Mouse (Mus musculus): ENCODE data around the gene Pex1. TPM values are rescaled to one million over a fixed set of nuclear protein-coding genes. Genes with fewer than 3 reads are reported as not detected.
A peak's percentile ranks its signal among the peaks of the same experiment; 100 is the strongest.

Gene Pex1
- polyA plus RNA-seq, 1 experiment from 2014 or later: 21.8 TPM

- Histone ChIP-seq H3K36me3 (ENCODE audit: control insufficient read depth, insufficient read depth, low read length) (peaks cover 62% of the 10 kb centered on the region), H3K4me1 (ENCODE audit: control insufficient read depth, insufficient read depth, low read length) (no peaks in the 10 kb centered on the region), H3K9me3 (ENCODE audit: control insufficient read depth, low read length) (no peaks in the 10 kb centered on the region), H3K27ac (replicated peaks; ENCODE audit: low read depth, low read length) (no peak overlapping the region), H3K27me3 (ENCODE audit: control insufficient read depth, insufficient read depth, low read length) (no peaks in the 10 kb centered on the region), H3K4me2 (ENCODE audit: low read length) (no peak overlapping the region), H3K9ac (replicated peaks; ENCODE audit: low read length) (no peak overlapping the region), H3K4me3 (replicated peaks; ENCODE audit: low read depth, low read length) (no peak overlapping the region)
- WGBS: 57% methylated on average over 16 of the region's 16 CpGs
- ATAC-seq (ENCODE audit: low FRiP score, low TSS enrichment) (no peak), DNase-seq (no peak)
These were observed 35.8 kb downstream of the Pex1 start for GRCm38 (mm10) chr5:3631512-3632271.

GRCm38 (mm10) chr5:3632285-3632684 lies 36.4 kb downstream of the Pex1 start:
- WGBS: 92% methylated on average over 5 of the region's 5 CpGs
- no peak overlapping the region for H3K27ac ChIP-seq (replicated peaks; ENCODE audit: low read depth, low read length)
- no peak for ATAC-seq (ENCODE audit: low FRiP score, low TSS enrichment)
- DNase-seq: no peak
- H3K27me3 ChIP-seq (ENCODE audit: control insufficient read depth, insufficient read depth, low read length): no peaks in the 10 kb centered on the region
- no peaks in the 10 kb centered on the region for H3K4me1 ChIP-seq (ENCODE audit: control insufficient read depth, insufficient read depth, low read length)
- no peaks in the 10 kb centered on the region for H3K9me3 ChIP-seq (ENCODE audit: control insufficient read depth, low read length)
- H3K9ac ChIP-seq (replicated peaks; ENCODE audit: low read length): no peak overlapping the region
- H3K4me2 ChIP-seq (ENCODE audit: low read length): no peak overlapping the region
- H3K36me3 ChIP-seq (ENCODE audit: control insufficient read depth, insufficient read depth, low read length): peaks cover 61% of the 10 kb centered on the region
- no peak overlapping the region for H3K4me3 ChIP-seq (replicated peaks; ENCODE audit: low read depth, low read length)

DNA sequence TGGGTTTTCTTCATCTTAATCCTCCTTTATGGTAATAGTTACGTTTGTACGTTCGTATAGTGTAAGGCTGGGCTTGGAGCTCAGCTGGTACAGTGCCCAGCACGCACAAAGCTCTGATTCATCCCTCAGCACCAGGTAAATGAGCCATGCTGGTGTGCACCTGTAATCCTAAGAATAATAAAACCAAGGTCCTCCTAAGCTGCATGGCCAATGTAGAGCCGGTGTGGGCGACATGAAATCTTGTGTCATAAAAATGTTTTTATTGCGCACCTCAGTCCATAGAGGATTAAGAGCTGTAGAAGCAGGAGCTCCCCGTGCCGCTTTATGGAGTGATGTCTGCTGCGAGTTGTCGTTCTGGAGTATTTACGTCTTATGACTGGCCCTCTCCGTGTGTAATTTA lies 37.4 kb downstream of the Pex1 start:
- H3K9me3 ChIP-seq (ENCODE audit: control insufficient read depth, low read length): no peaks in the 10 kb centered on the region

DNA sequence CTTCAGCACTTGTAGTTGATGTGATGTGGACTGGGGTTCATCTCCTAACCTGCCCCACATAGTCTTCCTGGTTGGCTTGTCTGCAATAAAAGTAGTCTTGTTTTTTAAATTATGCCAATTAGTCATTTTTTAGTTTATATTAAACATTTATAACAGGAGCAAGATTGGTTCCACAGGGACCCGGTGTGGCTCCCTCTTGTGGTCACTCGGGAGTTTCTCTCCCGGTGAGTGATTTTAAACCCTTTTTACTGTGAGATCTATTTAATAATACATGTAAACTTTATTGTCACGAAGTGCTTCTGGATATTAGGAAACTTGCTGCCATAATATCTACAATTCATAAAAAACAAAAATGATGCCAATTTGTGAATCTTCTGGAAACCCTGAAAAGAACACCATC lies 38.1 kb downstream of the Pex1 start:
- Histone ChIP-seq H3K36me3 (ENCODE audit: control insufficient read depth, insufficient read depth, low read length) (peaks cover 60% of the 10 kb centered on the region), H3K4me3 (replicated peaks; ENCODE audit: low read depth, low read length) (no peak overlapping the region), H3K4me1 (ENCODE audit: control insufficient read depth, insufficient read depth, low read length) (no peaks in the 10 kb centered on the region), H3K27ac (replicated peaks; ENCODE audit: low read depth, low read length) (no peak overlapping the region), H3K9me3 (ENCODE audit: control insufficient read depth, low read length) (no peaks in the 10 kb centered on the region), H3K27me3 (ENCODE audit: control insufficient read depth, insufficient read depth, low read length) (no peaks in the 10 kb centered on the region), H3K9ac (replicated peaks; ENCODE audit: low read length) (no peak overlapping the region), H3K4me2 (ENCODE audit: low read length) (no peak overlapping the region)
- ATAC-seq (ENCODE audit: low FRiP score, low TSS enrichment) (no peak), DNase-seq (no peak)
- WGBS: 72% methylated on average over 4 of the region's 4 CpGs

More for the DNA sequence above, 37.4 kb downstream of the Pex1 start:
- Histone ChIP-seq H3K9ac (replicated peaks; ENCODE audit: low read length) (no peak overlapping the region), H3K4me2 (ENCODE audit: low read length) (no peak overlapping the region), H3K4me1 (ENCODE audit: control insufficient read depth, insufficient read depth, low read length) (no peaks in the 10 kb centered on the region), H3K4me3 (replicated peaks; ENCODE audit: low read depth, low read length) (no peak overlapping the region), H3K27me3 (ENCODE audit: control insufficient read depth, insufficient read depth, low read length) (no peaks in the 10 kb centered on the region), H3K36me3 (ENCODE audit: control insufficient read depth, insufficient read depth, low read length) (peaks cover 61% of the 10 kb centered on the region), H3K27ac (replicated peaks; ENCODE audit: low read depth, low read length) (no peak overlapping the region)
- DNase-seq (no peak), ATAC-seq (ENCODE audit: low FRiP score, low TSS enrichment) (no peak)
- WGBS: 95% methylated on average over 13 of the region's 13 CpGs

DNA sequence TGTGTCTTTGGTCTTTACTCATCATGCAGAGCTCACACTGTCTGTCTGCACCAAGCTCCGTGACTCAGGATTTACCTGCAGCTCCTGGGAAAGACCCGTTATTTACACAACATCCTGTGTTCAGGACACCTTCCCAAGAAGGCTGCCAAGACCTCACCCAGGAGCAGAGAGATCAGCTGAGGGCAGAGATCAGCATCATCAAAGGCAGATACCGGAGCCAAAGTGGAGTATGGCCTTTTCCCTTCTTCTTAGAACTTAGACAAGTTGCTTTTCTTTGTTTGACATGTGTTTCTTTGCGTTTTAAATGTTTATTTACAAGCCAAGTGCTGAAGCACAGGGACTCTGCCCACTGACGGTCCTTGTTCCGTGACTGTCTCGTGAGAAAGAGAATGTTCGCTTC lies 39.4 kb downstream of the Pex1 start:
- DNase-seq (no peak), ATAC-seq (ENCODE audit: low FRiP score, low TSS enrichment) (no peak)
- 89% methylated on average over 8 of the region's 8 CpGs for WGBS
- Histone ChIP-seq H3K27ac (replicated peaks; ENCODE audit: low read depth, low read length) (no peak overlapping the region), H3K4me2 (ENCODE audit: low read length) (no peak overlapping the region), H3K9ac (replicated peaks; ENCODE audit: low read length) (no peak overlapping the region), H3K9me3 (ENCODE audit: control insufficient read depth, low read length) (no peaks in the 10 kb centered on the region), H3K27me3 (ENCODE audit: control insufficient read depth, insufficient read depth, low read length) (no peaks in the 10 kb centered on the region), H3K36me3 (ENCODE audit: control insufficient read depth, insufficient read depth, low read length) (peaks cover 52% of the 10 kb centered on the region), H3K4me3 (replicated peaks; ENCODE audit: low read depth, low read length) (no peak overlapping the region), H3K4me1 (ENCODE audit: control insufficient read depth, insufficient read depth, low read length) (no peaks in the 10 kb centered on the region)

GRCm38 (mm10) chr5:3644621-3645020 lies 48.8 kb downstream of the Pex1 start:
- Histone ChIP-seq H3K4me1 (ENCODE audit: control insufficient read depth, insufficient read depth, low read length) (peaks cover 6% of the 10 kb centered on the region; the same call in 1 of the 2 replicates), H3K4me3 (replicated peaks; ENCODE audit: low read depth, low read length) (no peak overlapping the region), H3K36me3 (ENCODE audit: control insufficient read depth, insufficient read depth, low read length) (peaks cover 36% of the 10 kb centered on the region), H3K9ac (replicated peaks; ENCODE audit: low read length) (no peak overlapping the region), H3K27me3 (ENCODE audit: control insufficient read depth, insufficient read depth, low read length) (no peaks in the 10 kb centered on the region), H3K4me2 (ENCODE audit: low read length) (no peak overlapping the region), H3K27ac (replicated peaks; ENCODE audit: low read depth, low read length) (no peak overlapping the region), H3K9me3 (ENCODE audit: control insufficient read depth, low read length) (no peaks in the 10 kb centered on the region)
- no peak for DNase-seq
- 97% methylated on average over 6 of the region's 6 CpGs for WGBS
- no peak for ATAC-seq (ENCODE audit: low FRiP score, low TSS enrichment)

GRCm38 (mm10) chr5:3645326-3645725 lies 49.5 kb downstream of the Pex1 start:
- 91% methylated on average over 6 of the region's 6 CpGs for WGBS

GRCm38 (mm10) chr5:3646539-3646938 lies 50.7 kb downstream of the Pex1 start:
- no peak for ATAC-seq (ENCODE audit: low FRiP score, low TSS enrichment)
- Histone ChIP-seq H3K4me3 (replicated peaks; ENCODE audit: low read depth, low read length) (peak overlapping the region; percentile 96), H3K4me2 (ENCODE audit: low read length) (peak overlapping the region; percentile 57), H3K27ac (replicated peaks; ENCODE audit: low read depth, low read length) (no peak overlapping the region), H3K9ac (replicated peaks; ENCODE audit: low read length) (peak overlapping the region; percentile 88), H3K27me3 (ENCODE audit: control insufficient read depth, insufficient read depth, low read length) (no peaks in the 10 kb centered on the region), H3K4me1 (ENCODE audit: control insufficient read depth, insufficient read depth, low read length) (peaks cover 6% of the 10 kb centered on the region; the same call in 1 of the 2 replicates), H3K9me3 (ENCODE audit: control insufficient read depth, low read length) (no peaks in the 10 kb centered on the region), H3K36me3 (ENCODE audit: control insufficient read depth, insufficient read depth, low read length) (peaks cover 25% of the 10 kb centered on the region)
- 30% methylated on average over 6 of the region's 6 CpGs for WGBS
- DNase-seq: no peak

More at GRCm38 (mm10) chr5:3645326-3645725, 49.5 kb downstream of the Pex1 start:
- Histone ChIP-seq H3K4me1 (ENCODE audit: control insufficient read depth, insufficient read depth, low read length) (peaks cover 6% of the 10 kb centered on the region; the same call in 1 of the 2 replicates), H3K27ac (replicated peaks; ENCODE audit: low read depth, low read length) (no peak overlapping the region), H3K27me3 (ENCODE audit: control insufficient read depth, insufficient read depth, low read length) (no peaks in the 10 kb centered on the region), H3K36me3 (ENCODE audit: control insufficient read depth, insufficient read depth, low read length) (peaks cover 35% of the 10 kb centered on the region), H3K9ac (replicated peaks; ENCODE audit: low read length) (peak overlapping the region; percentile 13; the same call in 1 of the 2 replicates), H3K4me3 (replicated peaks; ENCODE audit: low read depth, low read length) (no peak overlapping the region), H3K9me3 (ENCODE audit: control insufficient read depth, low read length) (no peaks in the 10 kb centered on the region), H3K4me2 (ENCODE audit: low read length) (no peak overlapping the region)
- no peak for ATAC-seq (ENCODE audit: low FRiP score, low TSS enrichment)
- no peak for DNase-seq

All from midbrain, embryonic 14.5 days (tissue).